Mouse (Mus musculus) monocyte, adult 5-6 weeks (primary cell): ENCODE results near the gene Alppl2. TPM values are rescaled to one million over a fixed set of nuclear protein-coding genes. Genes with fewer than 3 reads are reported as not detected.

Experiments used
- ATAC-seq: fragments of 153-309, 156-312 bp; replicated peaks from 2 replicates; pipeline ENCODE4 v1.8.0; 2017; ENCODE audit warnings: mild to moderate bottlenecking; ENCODE audit not compliant: low TSS enrichment, insufficient number of reproducible peaks, severe bottlenecking, poor library complexity, low FRiP score
- total RNA-seq: library from RNA; stranded (forward); fragments of 200-1000, 200-491, 200-594 nt; gene quantifications from 3 replicates; pipeline ENCODE4 v1.2.3, GENCODE M21; 2017

Gene Alppl2
- total RNA-seq, 1 experiment from 2014 or later: not detected

DNA sequence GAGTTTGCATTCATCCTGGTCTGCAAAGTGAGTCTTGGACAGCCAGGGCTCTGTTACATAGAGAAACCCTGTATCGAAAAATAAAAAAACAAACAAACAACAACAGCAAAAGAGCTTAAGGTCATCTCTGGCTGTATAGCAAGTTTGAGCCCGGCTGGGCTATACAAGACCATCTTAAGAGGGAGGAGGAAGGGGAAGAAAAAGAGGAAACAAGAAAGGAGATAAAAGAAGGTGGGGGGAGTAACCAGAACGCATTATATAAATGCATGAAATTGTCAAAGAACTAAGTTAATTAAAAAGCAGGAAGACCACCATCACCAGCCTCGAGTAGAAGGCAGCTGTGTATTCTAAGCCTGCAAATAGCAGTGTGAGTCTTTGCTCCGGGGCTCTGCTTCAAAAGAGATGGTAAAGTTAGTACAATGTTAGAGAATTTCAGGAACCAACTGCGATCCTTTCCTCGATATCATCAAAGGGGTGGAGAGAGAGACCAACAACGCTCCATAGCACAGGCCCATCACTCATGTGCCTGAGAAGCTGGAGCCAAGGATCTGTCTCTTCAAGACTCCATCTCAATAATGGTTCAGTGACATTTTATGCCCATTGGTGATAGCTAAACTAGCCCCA lies 30.6 kb downstream of the Alppl2 start:
- ATAC-seq: no peak

DNA sequence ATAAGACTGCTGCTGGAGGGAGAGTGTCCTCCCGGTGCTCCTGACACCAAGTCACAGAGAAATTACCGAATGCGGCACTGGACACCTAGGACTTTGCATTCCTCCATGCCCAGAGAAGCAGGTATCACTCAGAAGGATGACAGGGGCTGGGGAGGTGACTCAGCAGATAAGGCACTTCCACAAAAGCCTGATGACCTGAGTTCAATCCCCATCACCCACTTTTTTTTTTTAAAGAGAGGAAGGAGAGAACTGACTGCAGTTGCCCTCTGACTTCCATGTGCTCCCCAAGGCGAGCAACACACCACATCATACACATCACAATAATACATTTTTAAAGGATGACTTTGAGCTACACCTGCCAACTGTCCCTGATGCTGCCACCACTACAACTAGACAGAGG lies 32.7 kb downstream of the Alppl2 start:
- ATAC-seq: no peak

DNA sequence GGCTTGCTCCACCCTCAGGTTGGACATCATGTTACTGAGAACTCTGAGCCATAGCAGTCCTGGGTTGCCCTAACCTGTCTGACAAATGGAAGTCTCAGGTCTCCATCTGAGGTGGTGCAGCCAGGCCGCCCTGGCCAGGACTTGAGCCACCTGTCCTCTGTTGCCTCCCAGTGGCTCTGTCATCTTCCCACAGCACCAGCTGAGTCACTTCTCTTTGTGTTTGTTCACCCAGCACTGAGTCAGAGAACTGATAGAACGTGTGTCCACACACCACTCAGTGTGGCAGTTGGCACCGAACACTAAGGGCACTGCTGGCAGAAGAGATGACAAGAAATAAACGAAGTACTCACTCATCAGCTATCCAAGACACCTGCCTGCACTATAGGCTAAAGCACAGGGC lies 38.4 kb downstream of the Alppl2 start:
- no peak for ATAC-seq

DNA sequence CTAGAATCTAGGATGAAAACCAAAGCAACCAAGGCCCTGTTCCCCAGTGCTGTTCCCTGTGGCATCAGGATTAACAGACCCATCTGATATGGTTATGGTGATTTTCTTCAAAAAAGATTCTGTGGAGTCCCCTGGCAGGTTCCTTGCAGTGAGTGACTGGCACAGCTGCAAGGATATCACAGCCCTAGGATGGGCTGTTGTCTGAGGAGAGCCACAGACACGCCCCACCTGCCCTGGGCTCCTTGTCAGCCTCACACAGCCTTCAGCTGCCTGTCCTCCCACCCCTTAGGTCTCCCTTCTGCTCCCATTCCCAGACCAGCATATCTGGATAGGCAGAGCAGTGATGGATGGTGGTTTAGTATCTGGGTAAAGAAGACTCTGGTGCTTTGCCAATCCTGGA lies 39.0 kb downstream of the Alppl2 start:
- no peak for ATAC-seq

- no peak for ATAC-seq
Measured at GRCm38 (mm10) chr1:87050072-87050471, 39.7 kb downstream of the Alppl2 start.

- ATAC-seq: peak; percentile 48
Measured at GRCm38 (mm10) chr1:87041814-87042438, 47.8 kb downstream of the Alppl2 start.

- ATAC-seq: 0 out of 2 replicates have a peak, but pooled peaks have one; percentile 29
Measured at GRCm38 (mm10) chr1:87041119-87041518, 48.6 kb downstream of the Alppl2 start.

DNA sequence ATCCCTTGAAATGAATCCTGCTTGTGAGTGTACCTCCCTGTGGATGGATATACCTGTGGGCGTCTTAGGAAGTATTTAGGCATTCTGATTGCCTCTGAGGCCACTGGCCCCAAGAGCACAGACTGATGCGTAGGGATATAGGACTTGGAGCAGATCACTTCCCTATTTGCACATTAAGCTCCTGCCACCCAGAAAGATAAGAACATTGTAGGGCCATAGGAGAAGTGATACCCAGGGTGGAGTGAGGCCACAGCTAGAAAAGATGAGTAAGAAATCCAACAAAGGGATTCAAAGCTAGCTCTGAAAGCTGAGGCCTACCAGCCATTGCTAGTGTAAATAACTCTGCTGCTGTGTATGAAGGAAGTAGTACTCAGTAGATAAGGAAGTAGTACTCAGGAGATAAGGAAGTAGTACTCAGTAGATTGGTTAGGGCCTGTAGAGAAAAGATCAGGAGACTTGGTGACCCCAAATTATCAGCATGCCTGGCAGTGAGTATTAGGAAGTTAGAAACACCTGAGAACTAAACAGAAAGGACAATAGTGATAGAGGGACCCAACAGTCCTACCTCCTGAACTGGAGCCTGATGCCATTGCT lies 51.2 kb downstream of the Alppl2 start:
- ATAC-seq: no peak

Other genes with a start within 250 kb of the Alppl2 start
- not detected in 3 replicates for gene Alpi, start 11.7 kb upstream of the Alppl2 start, total RNA-seq
- gene Akp3, start 35.0 kb upstream of the Alppl2 start, total RNA-seq: not detected in 3 replicates
- gene Ecel1, start 66.6 kb upstream of the Alppl2 start, total RNA-seq: not detected in 3 replicates
- gene Prss56, start 93.4 kb upstream of the Alppl2 start, total RNA-seq: not detected in 3 replicates
- gene Chrnd, start 100.7 kb upstream of the Alppl2 start, total RNA-seq: not detected in 3 replicates
- gene Chrng, start 114.7 kb upstream of the Alppl2 start, total RNA-seq: not detected in 3 replicates
- gene Eif4e2, start 124.0 kb upstream of the Alppl2 start, total RNA-seq: 145 to 170 TPM (median 152 TPM) in 3 replicates
- not detected in 3 replicates for gene Efhd1, start 174.4 kb upstream of the Alppl2 start, total RNA-seq
- gene Gigyf2, start 237.1 kb upstream of the Alppl2 start, total RNA-seq: 61.3 to 144 TPM (median 71.3 TPM) in 3 replicates